Mouse (Mus musculus): Measurements from ENCODE around the gene 1810055G02Rik.

The 1810055G02Rik gene

DNA sequence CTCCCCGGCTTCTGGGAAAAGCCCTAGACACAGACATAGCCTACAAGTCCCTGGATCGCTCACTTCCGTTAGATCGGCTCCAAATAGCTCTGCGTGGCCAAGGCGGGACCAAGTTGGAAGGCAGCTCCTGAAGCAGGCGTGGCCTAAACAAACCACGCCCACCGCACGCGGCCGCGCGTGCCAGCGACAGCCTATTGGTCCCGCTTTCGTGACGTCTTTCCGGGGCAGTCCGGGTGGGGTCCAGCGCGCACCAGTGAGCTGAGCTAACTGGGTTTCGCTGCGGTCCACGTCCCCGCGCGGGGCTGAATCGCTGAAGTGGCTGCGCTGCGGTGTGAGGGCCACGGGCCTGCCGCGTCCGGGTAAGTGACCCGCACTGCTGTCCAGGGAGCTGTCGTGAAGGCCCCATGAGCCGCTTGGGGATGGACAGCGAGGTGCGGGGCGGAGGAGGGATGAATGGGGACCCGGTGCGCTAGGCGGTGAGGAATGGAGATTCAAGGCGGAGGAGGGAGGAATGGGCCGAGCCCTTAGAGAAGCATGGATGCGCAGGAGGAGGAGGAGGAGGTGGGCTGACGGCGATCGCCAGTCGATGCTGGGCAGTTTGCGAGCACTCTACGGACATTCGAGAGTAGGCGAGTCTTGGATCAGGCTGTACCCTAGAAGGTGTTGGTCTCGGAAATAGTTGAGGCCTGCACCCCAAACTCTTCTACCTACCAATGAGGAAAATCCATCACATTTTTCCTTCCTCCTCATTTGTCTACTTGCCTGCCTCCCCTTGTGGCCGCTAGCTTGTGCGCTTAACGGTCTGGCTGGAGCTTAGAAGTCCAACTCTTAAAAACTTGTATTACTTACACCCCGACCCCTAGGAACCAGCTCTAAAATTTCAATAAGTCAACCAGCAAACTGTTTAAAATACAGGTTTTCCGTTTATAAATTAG, at the start of gene 1810055G02Rik:
1810055G02Rik (plus strand) TSS at position 216 of the 935 bp plus-strand sequence.
- peak; percentile 99 for DNase-seq

DNA sequence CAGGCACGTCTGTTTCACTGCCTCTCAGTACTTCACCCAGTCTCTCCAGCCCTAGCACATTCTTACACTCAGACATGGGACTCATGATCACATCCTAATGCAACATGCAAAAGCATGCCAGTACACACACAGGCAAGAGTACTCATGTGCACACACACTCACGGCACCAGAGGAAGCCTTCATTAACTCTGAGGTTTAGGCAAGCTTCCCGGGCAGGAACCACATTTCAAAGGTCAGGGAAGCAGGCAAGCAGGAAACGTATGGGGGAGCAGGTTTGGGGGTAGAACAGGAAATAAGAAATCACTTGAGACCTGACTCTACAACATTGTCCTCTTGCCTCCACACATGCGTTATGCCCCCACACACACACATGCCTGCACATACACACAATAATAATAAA, 42.6 kb upstream of the 1810055G02Rik start:
- DNase-seq: no peak

DNA sequence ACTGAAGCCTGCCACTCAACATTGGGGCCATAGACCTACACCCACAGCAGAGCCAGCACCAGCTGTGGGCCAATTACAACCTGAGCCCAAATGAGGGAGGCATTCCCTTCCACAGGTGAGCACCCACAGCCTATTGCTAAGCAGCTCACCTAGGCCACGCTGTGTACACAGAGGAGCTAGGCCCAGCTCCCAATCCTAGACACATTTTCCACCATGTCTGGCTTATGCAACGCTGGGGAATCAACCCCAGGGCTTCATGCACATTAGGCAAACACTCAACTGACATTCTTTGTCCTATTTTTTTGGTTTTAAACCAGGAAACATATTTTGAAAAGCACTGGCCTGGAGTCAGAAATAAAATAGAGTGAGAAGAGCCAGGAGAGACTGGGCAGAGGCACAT, 41.5 kb upstream of the 1810055G02Rik start:
- DNase-seq: no peak

DNA sequence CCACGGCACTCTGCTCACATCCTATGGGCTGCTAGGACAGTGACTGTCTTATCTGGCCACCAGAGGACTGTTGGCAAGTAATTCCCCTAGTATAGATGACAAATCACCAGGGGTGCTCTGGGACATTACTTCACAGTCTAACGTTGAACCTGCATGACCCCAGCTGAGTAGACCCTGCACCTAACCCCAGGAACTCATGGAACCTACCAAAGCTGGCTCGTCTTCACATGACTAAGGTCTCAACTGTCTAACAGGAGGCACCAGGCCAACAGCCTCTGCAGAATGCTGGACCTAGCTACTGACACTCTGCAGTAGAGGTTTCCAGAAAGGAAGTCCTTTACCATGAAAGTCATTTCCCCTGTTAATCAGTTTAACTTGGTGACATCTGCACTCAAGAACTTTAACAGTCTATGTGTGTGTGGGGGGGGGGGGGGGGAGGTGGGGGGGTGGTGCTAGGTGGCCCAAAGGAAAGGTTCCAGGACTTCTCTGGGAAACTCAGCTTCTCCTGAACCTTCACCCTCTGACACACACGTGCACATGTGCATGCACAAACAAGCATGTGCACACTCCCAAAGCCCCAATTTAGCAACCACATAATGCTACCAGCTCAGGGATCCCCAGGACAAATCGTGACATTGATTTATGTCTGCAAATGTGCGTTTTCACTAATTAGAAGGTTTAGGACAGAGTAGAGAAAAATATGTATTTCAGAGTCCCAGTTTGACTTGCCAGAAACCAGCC, 40.8 kb upstream of the 1810055G02Rik start:
- DNase-seq: no peak

DNA sequence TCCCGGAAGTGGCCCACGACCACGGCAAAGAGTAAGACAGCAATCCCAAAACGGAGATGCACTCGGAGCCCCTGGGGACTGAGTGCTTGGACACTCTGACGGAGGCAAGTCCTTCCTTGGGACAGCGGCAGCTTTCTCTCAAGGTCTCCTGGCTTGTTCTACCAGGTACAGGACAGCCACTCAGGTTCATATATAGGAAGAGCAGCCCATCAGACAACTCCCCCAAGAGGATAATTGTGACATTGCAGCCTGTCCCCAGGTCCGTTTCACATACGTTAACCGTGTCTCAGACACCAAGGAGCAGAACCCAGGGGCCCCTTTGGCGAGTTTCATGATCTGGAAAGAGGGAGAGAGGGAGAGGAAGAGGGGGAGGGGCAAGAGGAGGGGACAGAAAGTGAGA, 40.1 kb upstream of the 1810055G02Rik start:
- DNase-seq: no peak

DNA sequence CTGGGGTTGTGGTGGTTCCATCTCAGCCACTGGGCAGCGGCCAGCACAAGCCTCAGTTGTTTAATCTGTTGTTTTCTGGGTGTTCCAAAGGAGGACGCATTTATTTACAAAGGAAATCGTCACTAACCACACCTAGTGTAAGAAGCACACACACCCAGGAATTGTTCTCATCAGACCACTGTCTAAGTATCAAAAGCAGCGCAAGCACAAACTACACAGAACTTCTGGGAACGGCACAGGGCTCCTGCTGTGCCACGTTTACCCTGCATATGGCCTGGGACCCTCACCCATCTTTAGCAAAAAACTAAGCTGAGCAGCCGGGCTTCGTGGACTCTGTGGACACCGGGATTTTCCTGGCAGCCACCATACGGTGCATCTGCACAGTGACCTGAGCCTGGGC, 39.5 kb upstream of the 1810055G02Rik start:
- DNase-seq: no peak

DNA sequence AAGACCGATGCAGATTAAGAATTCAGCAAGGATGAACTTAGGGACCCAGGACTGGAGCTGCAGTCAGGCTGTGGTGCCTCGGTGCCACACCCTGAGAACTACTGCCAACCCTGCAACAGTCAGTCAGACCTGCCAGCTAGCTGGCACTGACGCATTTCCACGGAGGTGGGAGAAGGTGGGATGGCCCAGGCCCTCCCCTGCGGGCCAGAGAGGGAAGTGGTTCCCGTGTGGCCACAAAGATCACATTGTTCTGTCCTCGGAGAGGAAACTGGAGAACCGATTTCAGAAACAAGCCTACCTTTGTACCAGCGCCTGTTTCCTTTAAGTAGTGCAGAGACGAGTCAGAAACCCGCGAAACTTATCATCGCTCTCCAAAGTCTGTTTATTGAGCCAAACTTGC, 39.0 kb upstream of the 1810055G02Rik start:
- DNase-seq: no peak

DNA sequence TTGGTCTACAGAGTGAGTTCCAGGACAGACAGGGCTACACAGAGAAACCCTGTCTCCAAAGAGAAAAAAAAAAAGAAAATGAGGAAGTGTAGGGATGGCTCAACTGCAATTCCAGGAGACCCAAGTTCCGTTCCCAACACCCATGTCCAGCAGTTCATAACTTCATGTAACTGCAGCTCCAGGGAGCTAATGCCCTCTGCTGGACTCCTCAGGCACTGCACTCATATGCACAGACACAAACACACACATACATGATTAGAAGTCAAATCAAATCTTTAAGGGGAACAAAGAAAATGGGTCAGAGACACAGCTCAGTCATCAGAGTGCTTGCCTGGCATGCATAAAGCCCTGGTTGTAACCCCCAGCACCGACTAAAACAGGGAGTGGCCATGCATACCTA, 34.9 kb upstream of the 1810055G02Rik start:
- no peak for DNase-seq

DNA sequence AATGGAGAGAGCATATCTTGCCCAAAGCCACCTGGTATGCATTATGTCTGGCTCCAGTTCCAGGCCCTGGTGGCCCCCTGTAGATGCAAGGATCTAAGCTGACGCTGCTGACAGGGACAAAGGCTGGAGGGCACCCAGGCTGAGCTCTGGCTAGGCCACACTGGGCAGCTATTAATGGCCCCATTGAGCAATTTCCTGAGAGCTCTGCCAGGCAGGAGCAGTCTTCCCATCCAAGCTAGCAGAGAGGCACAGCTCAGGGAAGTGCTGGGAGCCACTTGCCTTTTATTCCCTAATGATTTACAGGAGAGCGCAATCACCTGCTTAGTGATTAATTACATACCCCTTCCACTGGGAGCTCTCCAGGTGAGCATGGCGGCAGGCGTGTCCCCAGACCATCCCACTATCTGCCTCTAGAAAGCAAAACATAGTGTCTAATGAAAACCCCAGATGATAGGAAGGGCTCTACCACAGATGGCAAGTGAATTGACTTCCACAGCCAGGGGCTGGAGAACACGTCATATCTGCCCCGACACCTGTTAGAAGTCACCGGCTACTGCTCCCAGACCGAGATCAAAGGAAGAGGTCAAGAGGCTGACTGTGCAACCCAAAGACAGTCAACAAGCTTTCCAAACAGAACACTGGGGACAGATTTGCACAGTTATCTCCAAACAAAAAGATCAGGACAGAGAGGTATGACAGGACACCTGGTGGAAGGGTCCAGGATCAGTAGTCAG, 33.8 kb upstream of the 1810055G02Rik start:
- DNase-seq: no peak

DNA sequence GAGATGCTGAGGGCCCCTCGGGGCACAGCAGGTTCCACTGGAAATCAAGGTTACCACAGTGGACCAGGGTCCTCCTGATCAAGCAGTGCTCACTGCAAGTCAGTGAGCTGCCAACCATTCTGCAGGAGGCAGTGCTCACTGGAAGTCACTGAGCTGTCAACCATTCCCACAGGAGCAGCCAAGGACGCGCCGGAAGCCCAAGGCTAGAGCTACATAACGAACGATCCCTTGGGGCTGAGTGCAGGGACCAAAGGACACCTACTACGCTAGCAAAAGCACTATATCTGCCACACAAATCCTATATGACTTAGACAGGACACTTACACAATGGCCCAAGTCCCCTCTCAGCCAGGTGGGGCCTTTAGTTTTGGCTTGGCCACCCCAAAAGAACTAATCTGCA, 27.4 kb upstream of the 1810055G02Rik start:
- DNase-seq: no peak

DNA sequence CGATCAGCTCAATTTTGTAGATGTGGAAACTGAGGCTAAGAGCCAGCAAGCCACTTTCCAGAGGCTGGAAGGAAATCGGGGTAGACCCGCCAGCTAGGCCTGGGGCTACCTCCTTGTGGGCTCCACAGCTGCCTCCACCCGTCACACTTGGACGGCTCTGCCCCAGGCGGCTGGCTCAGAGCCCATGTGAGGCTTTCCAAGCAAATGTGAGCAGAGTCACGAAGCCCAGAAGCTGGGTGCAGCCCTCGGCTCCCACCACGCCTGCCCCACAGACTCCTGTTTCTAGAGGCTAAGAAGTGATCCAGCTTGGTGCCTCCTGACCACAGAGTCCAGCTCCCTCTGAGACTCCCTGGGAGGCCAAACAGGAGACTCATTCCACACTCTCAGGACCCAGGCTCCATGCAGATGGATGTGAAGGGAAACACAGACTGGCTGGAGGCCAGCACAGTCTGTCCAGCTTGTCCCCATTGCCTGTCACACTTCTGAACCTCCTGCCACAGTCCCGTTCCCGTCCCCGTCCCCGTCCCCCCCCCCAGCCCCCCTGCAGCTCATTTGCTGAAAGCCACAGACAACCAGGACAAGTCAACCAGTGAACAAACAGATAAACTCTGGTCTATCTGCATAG, 26.7 kb upstream of the 1810055G02Rik start:
- peak; percentile 65 to 72 for DNase-seq

DNA sequence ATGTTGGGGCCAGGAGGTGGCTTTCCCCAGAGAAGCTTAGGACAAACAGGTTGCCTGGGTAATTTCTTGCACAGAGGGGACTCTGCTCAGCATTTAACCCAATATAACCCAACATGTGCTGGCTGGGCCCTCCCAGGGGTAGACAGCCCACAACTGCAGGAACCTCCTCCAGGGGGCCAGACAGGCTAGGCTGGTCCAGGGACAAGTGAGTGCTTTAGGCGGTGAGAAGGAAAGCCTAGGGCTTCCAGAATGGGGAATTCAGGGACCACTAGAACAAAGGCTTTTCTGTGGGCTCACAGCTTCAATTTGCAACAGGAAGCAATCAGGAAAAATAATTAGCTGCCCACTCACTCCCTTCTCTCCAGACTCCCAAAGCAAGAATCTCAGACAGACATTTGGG, 23.7 kb upstream of the 1810055G02Rik start:
- DNase-seq: no peak

DNA sequence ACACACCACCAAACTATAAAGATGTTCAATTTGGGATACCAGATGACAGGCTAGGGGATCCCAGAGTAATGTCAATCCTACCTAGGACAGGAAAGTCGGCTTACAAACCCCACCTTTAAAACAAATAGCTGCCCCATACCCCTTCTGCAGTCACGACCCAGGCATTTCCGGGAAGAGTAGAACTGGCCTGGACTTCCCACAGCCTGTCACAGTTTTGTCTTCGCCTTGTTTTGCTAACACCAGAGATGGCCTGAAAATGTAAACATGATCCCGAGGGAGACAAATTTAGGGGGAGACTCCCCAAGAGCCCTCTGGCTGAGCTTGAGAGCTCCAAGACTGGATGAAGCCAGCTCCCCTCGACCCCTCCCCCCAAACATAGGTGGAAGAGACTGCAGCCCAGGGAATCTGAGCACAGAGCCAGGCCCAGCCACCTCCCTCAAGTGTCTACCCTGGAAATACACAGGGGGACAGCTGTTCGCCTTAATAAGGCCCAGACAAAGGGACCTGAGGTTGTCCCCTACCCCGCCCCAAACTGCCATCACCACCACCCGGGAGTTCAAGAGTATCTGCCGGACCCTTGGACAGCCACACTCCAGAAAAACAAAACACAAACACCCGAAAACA, 23.0 kb upstream of the 1810055G02Rik start:
- no peak for DNase-seq

DNA sequence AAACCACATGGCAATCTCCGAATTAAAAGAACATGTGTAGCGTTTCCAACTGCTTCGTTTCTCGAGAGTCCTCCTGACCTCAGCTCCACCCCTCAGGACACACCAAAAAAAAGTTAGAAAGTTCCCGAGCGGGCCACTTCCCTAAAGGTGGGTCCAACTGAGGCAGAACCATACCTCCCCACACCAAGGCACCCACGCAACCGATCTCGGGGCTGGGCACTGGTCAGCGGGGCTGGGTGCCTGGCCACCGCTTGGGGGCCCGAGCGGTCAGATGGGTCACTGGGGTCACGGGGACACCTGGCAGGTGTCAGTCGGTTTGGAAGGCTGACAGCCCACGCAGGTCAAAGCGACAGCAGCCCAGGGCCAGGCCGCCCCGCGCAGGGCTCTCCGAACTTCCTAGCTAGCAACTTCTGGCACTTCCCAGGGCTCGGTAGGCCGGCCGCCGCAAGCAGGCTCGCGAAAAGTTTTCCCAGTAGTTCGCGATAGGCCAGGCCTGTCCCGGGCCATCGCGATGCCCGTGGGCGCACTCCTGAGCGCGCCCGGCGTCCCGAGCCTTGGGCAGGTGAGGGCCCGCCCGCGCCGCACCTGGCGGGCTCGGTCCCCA, 22.4 kb upstream of the 1810055G02Rik start:
- DNase-seq: no peak

DNA sequence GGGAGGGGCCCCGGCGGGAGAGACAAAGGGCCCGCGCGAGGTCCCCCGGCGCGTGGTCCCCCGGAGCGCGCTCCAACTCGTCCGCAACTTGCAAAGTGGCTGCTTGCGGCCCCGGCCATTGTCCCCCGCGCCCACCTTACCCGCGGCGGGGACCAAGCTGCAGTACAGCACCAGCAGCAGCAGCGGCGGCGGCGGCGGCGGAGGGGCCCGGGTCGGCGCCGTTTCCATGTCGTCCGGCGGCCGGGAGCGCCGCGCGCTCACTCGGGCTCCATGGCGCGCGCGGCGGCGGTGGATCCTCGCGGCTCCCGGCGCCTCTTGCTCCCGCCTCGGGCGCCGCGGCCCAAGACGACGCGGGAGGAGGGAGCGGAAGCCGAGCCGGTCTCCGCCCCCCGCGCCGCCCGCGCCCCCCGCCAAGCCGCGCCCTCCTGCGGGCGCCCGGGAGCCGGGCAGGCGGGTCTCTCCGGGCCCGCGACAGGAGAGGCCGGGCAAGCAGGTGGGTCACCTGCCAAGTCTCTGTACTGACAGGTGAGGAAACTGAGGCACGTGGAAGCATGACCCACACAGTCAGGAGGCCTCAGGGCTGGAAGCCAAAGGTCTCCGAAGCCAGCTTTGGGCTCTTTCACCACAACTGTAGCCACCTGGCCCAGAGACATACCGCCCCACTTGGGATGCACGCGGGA, 21.7 kb upstream of the 1810055G02Rik start, which contains the start of gene Lrp5:
Lrp5 (minus strand) TSS at position 350 of the 680 bp plus-strand sequence.
- peak in 1 of 2 experiments; percentile 46 for DNase-seq

DNA sequence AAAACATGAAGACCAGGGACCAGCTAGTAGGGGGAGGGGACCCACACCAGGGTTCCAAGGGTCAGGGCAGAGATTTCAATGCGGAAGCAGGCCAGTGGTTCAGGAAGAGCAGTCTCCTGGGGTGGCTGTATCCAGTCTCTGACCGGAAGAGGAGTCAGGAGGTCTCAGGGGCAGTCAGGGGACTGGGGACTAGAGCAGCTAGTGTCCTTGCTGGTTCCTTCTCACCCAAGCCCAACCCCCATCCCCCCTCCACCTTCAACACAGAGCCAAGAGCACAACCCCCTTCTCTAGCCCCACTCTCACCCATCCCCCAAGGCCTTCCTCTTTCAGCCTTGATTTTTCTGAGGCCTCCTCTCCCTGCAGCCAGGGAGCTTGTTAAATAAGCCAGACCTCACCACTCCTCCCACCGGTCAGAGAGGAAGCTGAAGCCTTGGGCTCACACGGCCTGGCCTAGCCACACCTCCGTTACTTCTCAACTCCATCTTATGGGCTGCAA, 20.4 kb upstream of the 1810055G02Rik start:
- no peak for DNase-seq

DNA sequence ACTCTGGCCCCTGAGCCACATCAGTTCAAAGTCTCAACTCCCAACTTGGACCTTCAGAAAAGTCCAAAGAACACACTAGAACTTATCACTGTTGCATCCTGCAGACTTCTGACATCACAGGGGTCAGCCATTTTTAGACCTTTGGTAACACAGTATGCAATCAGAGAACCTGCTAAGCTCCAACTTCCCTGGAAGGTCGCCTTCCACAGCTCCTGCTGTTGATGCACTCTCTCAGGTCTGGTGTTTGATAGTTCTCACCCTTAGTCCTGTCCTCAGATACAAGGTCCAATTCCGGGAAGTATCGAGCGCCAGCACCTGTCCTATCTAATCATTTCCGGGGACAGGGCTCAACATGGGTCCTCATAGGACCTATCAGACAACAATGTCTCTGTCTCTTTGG, 16.8 kb upstream of the 1810055G02Rik start:
- DNase-seq: no peak

DNA sequence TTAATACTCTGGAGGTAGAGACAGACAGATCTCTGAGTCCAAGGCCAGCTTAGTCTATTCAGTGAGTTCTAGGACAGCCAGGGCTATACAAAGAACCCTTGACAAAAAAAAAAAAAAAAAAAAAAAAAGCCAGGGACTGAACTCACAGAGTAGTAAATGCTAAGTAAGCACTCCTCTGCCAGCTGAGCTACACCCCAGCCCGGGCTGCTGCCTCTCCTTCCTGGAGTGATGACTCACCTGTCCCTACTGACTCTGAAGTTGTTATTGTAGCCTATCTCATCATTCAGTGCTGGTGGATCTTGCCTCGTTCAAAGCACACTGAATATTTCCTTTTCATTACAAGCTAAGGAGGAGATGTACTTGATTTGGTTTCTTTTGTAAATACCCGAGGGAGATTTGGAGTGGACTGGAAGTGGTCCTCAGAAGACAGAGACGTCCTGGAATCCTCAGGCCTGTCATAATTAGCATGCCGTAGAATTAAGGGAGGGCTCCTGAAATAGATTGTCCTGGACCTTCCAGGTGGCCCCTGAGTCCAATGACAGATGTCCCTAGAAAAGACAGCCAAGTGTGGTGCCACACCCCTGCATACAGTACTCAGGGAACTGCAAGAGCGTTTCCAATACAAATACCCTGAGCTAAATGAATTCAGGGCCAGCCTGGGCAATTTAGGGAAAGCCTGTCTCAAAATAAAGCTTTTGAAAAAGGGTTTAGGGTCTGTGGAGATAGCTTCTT, 15.5 kb upstream of the 1810055G02Rik start:
- DNase-seq: peak; percentile 49 to 56

DNA sequence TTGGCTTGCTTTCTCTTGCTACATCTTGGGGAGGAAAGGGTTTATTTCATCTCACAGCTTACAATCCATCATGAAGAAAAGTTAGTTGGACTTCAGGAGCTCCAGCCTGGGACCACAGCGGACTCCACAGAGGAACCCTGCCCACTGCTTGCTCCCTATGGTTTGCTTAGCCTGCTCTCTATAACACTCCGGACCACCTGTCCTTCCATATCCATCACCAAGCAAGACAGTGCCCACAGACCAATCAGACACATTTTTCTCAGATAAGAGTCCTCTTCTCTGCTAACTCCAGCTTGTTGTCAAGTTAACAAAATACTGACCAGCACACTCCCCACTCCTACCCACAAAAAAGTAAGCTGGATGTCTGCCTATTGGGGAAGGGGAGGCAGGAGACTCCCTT, 13.6 kb upstream of the 1810055G02Rik start:
- DNase-seq: no peak

DNA sequence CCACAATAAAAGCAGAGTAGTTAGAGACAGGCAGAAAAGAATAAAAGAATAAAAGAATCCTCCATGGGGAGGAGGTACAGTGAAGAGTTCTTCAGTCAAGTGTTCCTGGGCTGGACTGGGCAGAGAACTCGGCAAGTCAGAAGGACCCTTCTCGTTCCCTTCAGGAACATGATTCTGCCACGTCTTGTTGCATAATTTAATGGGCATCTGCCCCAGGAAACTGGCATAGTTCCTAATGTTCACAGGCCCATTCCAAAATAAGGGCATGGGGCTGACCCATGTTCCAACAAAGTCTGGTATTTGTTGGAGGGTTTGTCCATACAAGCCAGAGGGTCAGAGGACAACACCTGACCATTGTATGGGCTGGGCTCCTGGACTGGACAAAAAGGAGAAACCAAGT, 13.1 kb upstream of the 1810055G02Rik start:
- DNase-seq: no peak
